Mouse (Mus musculus) spleen, adult 2 months (tissue): Measurements from ENCODE around the gene Nelfe.

Experiments used
- CTCF ChIP-seq: fragments of 200-500 bp; IDR thresholded peaks from 2 replicates; pipeline ENCODE4 v1.5.1; 2011; ENCODE audit warnings: mild to moderate bottlenecking, inconsistent platforms; ENCODE audit not compliant: insufficient read depth, insufficient read length, insufficient replicate concordance; ENCODE audit errors: extremely low read depth
- POLR2A ChIP-seq: fragments of 200-500 bp; IDR thresholded peaks from 2 replicates; pipeline ENCODE4 v1.6.1; 2011; ENCODE audit warnings: low read depth, low read length, inconsistent platforms

DNA sequence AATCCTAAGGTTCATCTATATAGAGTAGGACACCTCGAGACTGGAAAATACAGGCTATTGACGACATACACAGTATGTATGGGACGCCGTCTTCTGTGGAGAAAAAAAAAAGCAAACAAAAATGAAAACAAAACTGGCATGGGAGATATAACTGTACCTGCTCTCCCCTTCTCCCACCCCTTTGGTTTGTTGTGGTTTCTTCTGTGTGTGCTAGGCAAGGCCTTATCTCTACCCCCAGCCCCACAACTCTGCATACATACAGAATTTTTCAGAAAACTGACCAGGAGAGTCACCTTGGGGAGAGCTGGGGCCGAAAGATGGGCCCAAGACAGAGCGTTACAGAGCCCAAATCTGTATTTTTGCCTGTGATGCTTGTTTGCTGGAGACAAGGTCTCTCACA lies 34.5 kb downstream of the Nelfe start:
- TF ChIP-seq POLR2A, result no peak
- TF ChIP-seq CTCF, result no peak
